Mouse (Mus musculus): ENCODE measurements around the gene Col5a1. TPM values are rescaled to one million over a fixed set of nuclear protein-coding genes. Genes with fewer than 3 reads are reported as not detected.

Col5a1 gene
- polyA plus RNA-seq, 1 experiment from 2014 or later, result 38.8 TPM

DNA sequence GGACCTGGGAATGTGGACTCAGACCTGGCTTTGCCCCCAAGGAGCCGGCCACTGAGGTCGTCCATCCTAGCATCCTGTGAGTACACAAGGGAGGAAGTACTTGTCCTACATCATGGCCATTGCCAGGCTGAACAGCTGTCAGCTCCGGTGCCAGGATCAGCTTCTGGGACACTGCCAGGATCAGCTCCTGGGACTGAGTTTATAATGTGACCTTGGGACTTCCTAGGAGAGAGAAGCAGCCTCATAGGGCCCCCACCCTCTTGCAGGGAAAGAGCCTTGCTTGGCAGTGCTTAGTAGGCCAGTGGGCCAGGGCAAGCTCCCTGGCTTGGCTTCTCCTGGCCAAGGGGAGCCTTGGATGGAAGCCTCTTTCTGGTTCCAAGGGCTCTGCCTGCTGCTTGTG, 67.6 kb downstream of the Col5a1 start:
- H3K36me3 ChIP-seq (ENCODE audit: control insufficient read depth, insufficient read depth, low read length), result 0 out of 2 replicates have a peak, but pooled peaks cover 5% of the 10 kb centered on the region
- H3K27ac ChIP-seq (ENCODE audit: low read depth, low read length), result no peak overlapping the region
- H3K9me3 ChIP-seq (replicated peaks; ENCODE audit: control insufficient read depth, low read length), result no peaks in the 10 kb centered on the region
- 62% methylated on average over 3 of the region's 3 CpGs for WGBS (ENCODE audit: insufficient replicate concordance)
- H3K4me3 ChIP-seq (ENCODE audit: low read depth, low read length), result no peak overlapping the region
- ATAC-seq (replicated peaks; ENCODE audit: insufficient number of reproducible peaks, low FRiP score, low TSS enrichment), result no peak
- no peak overlapping the region for H3K4me2 ChIP-seq
- peaks cover 22% of the 10 kb centered on the region; the same call in 1 of the 2 replicates for H3K4me1 ChIP-seq (ENCODE audit: control insufficient read depth, insufficient read depth, low read length)
- no peak overlapping the region for H3K9ac ChIP-seq (ENCODE audit: low read depth, low read length)
- no peaks in the 10 kb centered on the region for H3K27me3 ChIP-seq (ENCODE audit: control insufficient read depth, insufficient read depth, low read length)

DNA sequence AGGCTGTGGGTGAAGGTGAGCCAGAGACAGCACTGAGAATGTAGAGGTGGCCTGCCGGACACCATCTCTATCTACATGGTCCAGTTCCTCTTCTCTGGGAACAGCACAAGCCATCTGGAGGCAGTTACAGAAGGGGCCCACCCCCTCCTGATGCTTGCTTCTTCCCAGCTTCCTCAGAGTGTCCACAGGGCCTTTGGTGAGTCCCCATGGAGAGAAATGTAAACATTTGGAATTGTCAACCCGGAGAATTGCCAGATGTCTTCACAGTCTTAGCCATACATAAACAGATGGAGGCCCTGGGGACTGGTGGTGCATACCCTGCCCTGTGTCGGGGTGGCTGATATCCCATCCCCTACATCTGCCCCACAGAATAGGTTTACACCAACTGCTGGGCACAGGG, 68.7 kb downstream of the Col5a1 start:
- WGBS (ENCODE audit: insufficient replicate concordance), result 29% methylated on average over 3 of the region's 3 CpGs
- Histone ChIP-seq H3K36me3 (ENCODE audit: control insufficient read depth, insufficient read depth, low read length) (0 out of 2 replicates have a peak, but pooled peaks cover 5% of the 10 kb centered on the region), H3K27me3 (ENCODE audit: control insufficient read depth, insufficient read depth, low read length) (no peaks in the 10 kb centered on the region), H3K9me3 (replicated peaks; ENCODE audit: control insufficient read depth, low read length) (no peaks in the 10 kb centered on the region), H3K4me3 (ENCODE audit: low read depth, low read length) (no peak overlapping the region), H3K27ac (ENCODE audit: low read depth, low read length) (no peak overlapping the region), H3K9ac (ENCODE audit: low read depth, low read length) (no peak overlapping the region), H3K4me2 (no peak overlapping the region), H3K4me1 (ENCODE audit: control insufficient read depth, insufficient read depth, low read length) (peaks cover 22% of the 10 kb centered on the region; the same call in 1 of the 2 replicates)
- no peak for ATAC-seq (replicated peaks; ENCODE audit: insufficient number of reproducible peaks, low FRiP score, low TSS enrichment)

DNA sequence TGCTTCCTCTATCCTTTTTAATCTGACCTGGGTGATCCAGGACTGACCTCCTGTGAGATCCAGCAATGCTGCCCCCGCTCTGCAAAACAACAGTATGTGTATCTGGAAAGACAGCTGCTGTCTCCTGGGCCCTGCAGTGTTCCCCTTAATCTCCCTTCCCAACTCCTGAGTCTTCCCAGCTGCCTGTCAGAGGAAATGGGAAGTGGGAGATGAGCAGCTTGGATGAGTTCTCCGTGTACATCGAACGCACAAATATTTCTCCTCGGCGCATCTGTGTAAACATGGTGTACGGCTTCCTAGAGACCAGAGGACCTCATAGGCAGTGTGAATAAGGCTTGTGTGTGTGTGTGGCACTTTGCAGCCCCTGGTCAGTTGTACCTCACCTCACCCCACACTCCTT, 70.5 kb downstream of the Col5a1 start:
- Histone ChIP-seq H3K4me1 (ENCODE audit: control insufficient read depth, insufficient read depth, low read length) (peaks cover 22% of the 10 kb centered on the region; the same call in 1 of the 2 replicates), H3K27me3 (ENCODE audit: control insufficient read depth, insufficient read depth, low read length) (no peaks in the 10 kb centered on the region), H3K36me3 (ENCODE audit: control insufficient read depth, insufficient read depth, low read length) (no peaks in the 10 kb centered on the region), H3K9me3 (replicated peaks; ENCODE audit: control insufficient read depth, low read length) (no peaks in the 10 kb centered on the region), H3K9ac (ENCODE audit: low read depth, low read length) (no peak overlapping the region), H3K4me2 (no peak overlapping the region), H3K27ac (ENCODE audit: low read depth, low read length) (peak overlapping the region; percentile 47), H3K4me3 (ENCODE audit: low read depth, low read length) (no peak overlapping the region)
- WGBS (ENCODE audit: insufficient replicate concordance), result 60% methylated on average over 7 of the region's 7 CpGs
- no peak for ATAC-seq (replicated peaks; ENCODE audit: insufficient number of reproducible peaks, low FRiP score, low TSS enrichment)

DNA sequence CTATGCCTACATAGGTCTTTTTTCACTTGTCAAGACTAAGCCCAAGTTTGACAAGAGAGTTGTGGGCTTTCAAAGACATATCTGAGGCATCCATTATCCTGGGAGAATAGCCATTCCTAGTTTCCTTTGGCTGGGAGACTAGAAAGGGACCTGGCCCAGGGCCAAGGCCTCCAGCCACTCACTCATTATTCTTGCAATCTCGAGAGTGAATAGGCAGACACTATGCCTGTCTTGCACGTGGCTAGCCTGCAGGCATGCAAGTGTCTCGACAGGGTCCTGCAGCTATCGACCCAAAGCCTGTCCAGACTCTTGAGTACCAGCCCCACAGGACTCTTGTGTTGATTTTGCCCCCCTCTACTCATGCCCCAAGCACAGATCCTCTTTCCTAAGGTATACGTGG, 71.0 kb downstream of the Col5a1 start:
- WGBS (ENCODE audit: insufficient replicate concordance), result 25% methylated on average over 5 of the region's 5 CpGs
- Histone ChIP-seq H3K9me3 (replicated peaks; ENCODE audit: control insufficient read depth, low read length) (no peaks in the 10 kb centered on the region), H3K4me3 (ENCODE audit: low read depth, low read length) (no peak overlapping the region), H3K9ac (ENCODE audit: low read depth, low read length) (no peak overlapping the region), H3K27me3 (ENCODE audit: control insufficient read depth, insufficient read depth, low read length) (no peaks in the 10 kb centered on the region), H3K27ac (ENCODE audit: low read depth, low read length) (peak overlapping the region; percentile 47), H3K4me1 (ENCODE audit: control insufficient read depth, insufficient read depth, low read length) (peaks cover 22% of the 10 kb centered on the region; the same call in 1 of the 2 replicates), H3K4me2 (no peak overlapping the region), H3K36me3 (ENCODE audit: control insufficient read depth, insufficient read depth, low read length) (peaks cover 2% of the 10 kb centered on the region; the same call in 1 of the 2 replicates)
- no peak for ATAC-seq (replicated peaks; ENCODE audit: insufficient number of reproducible peaks, low FRiP score, low TSS enrichment)

DNA sequence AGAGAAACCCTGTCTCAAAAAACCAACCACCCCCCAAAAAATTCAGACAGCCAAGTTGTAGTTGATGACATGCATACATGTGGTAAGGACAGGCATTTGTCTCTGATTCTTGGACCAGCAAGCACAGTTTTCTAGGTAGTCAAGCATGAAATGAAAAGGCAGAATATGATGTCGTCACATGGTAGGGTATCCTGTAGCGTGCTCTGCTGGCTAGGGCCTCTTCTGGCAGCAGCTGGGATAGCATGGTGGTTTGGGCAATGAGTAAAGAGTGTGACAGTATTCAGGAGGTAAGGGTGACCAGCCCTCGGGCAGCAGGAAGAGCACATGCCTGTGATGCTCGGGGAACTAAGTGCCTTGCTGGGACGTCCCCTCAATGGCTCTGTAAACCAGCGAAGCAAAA, 73.0 kb downstream of the Col5a1 start:
- Histone ChIP-seq H3K9me3 (replicated peaks; ENCODE audit: control insufficient read depth, low read length) (no peaks in the 10 kb centered on the region), H3K27me3 (ENCODE audit: control insufficient read depth, insufficient read depth, low read length) (no peaks in the 10 kb centered on the region), H3K4me3 (ENCODE audit: low read depth, low read length) (no peak overlapping the region), H3K27ac (ENCODE audit: low read depth, low read length) (no peak overlapping the region), H3K4me2 (no peak overlapping the region), H3K36me3 (ENCODE audit: control insufficient read depth, insufficient read depth, low read length) (peaks cover 3% of the 10 kb centered on the region; the same call in 1 of the 2 replicates), H3K9ac (ENCODE audit: low read depth, low read length) (no peak overlapping the region), H3K4me1 (ENCODE audit: control insufficient read depth, insufficient read depth, low read length) (peaks cover 22% of the 10 kb centered on the region; the same call in 1 of the 2 replicates)
- ATAC-seq (replicated peaks; ENCODE audit: insufficient number of reproducible peaks, low FRiP score, low TSS enrichment), result no peak
- WGBS (ENCODE audit: insufficient replicate concordance), result 79% methylated on average over 6 of the region's 6 CpGs

DNA sequence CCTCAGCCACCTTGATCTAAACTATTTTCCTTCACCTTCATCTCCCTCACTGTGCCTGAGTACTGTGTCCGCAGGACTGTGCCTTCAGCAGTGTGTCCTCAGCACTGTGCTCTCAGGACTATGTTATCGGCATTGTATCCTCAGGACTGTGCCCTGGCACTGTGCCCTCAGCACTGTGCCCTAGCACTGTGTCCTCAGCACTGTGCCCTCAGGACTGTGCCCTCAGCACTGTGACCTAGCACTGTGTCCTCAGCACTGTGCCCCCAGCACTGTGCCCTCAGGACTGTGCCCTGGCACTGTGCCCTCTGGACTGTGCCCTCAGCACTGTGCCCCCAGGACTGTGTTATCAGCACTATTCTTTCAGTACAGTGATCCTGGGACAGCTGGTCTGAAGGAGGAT, 75.0 kb downstream of the Col5a1 start:
- 82% methylated on average over 2 of the region's 2 CpGs for WGBS (ENCODE audit: insufficient replicate concordance)
- Histone ChIP-seq H3K27ac (ENCODE audit: low read depth, low read length) (no peak overlapping the region), H3K36me3 (ENCODE audit: control insufficient read depth, insufficient read depth, low read length) (peaks cover 3% of the 10 kb centered on the region), H3K27me3 (ENCODE audit: control insufficient read depth, insufficient read depth, low read length) (no peaks in the 10 kb centered on the region), H3K9ac (ENCODE audit: low read depth, low read length) (no peak overlapping the region), H3K4me3 (ENCODE audit: low read depth, low read length) (no peak overlapping the region), H3K9me3 (replicated peaks; ENCODE audit: control insufficient read depth, low read length) (no peaks in the 10 kb centered on the region), H3K4me2 (no peak overlapping the region), H3K4me1 (ENCODE audit: control insufficient read depth, insufficient read depth, low read length) (peaks cover 16% of the 10 kb centered on the region; the same call in 1 of the 2 replicates)
- ATAC-seq (replicated peaks; ENCODE audit: insufficient number of reproducible peaks, low FRiP score, low TSS enrichment), result no peak

DNA sequence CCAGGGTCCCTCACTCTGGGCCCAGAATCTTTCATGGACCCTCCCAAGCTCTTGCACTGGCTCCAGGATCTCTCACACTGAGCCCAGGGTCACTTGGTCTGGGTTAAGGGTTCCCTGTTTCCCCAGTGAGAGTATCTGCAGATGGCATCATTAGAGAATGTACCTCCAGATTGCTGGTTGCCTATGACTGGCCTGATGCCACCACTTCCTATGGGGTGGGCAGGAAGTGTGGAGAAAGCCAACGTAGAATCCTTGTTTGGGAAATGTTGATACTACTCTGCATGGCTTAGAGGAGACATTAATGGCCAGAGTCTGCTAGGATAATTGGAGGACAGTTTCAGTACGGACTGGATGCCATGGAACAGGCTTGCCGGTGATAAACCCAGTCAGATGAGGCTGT, 76.2 kb downstream of the Col5a1 start:
- 0 out of 2 replicates have a peak, but pooled peaks cover 6% of the 10 kb centered on the region for H3K4me1 ChIP-seq (ENCODE audit: control insufficient read depth, insufficient read depth, low read length)
- peaks cover 10% of the 10 kb centered on the region for H3K36me3 ChIP-seq (ENCODE audit: control insufficient read depth, insufficient read depth, low read length)
- WGBS (ENCODE audit: insufficient replicate concordance), result 75% methylated on average over 3 of the region's 3 CpGs

DNA sequence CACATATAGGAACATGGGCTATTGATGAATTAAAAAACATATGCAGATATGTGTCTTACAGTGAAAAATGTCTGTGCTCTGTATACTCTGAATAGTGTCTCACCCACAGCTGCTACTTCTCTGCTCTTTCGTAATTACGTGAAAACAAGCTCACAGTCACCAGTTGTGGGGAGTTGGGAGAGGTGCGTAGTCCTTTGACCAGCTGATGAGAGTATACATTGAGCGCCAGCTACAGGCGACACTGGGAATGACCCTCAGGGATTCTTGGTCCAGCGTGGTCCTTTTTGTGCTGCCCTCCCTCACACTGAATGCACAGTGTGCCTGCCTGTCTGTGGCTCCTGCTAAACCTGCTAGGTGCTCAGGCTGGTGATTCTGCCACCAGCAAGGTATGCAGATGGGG, 82.9 kb downstream of the Col5a1 start:
- H3K9ac ChIP-seq (ENCODE audit: low read depth, low read length), result no peak overlapping the region
- H3K4me2 ChIP-seq, result no peak overlapping the region
- peaks cover 10% of the 10 kb centered on the region for H3K36me3 ChIP-seq (ENCODE audit: control insufficient read depth, insufficient read depth, low read length)
- no peaks in the 10 kb centered on the region for H3K4me1 ChIP-seq (ENCODE audit: control insufficient read depth, insufficient read depth, low read length)
- no peak overlapping the region for H3K4me3 ChIP-seq (ENCODE audit: low read depth, low read length)
- H3K27me3 ChIP-seq (ENCODE audit: control insufficient read depth, insufficient read depth, low read length), result no peaks in the 10 kb centered on the region
- no peaks in the 10 kb centered on the region for H3K9me3 ChIP-seq (replicated peaks; ENCODE audit: control insufficient read depth, low read length)
- ATAC-seq (replicated peaks; ENCODE audit: insufficient number of reproducible peaks, low FRiP score, low TSS enrichment), result no peak
- no peak overlapping the region for H3K27ac ChIP-seq (ENCODE audit: low read depth, low read length)
- 25% methylated on average over 6 of the region's 6 CpGs for WGBS (ENCODE audit: insufficient replicate concordance)

More for the DNA sequence above, 76.2 kb downstream of the Col5a1 start:
- Histone ChIP-seq H3K9me3 (replicated peaks; ENCODE audit: control insufficient read depth, low read length) (no peaks in the 10 kb centered on the region), H3K27me3 (ENCODE audit: control insufficient read depth, insufficient read depth, low read length) (no peaks in the 10 kb centered on the region), H3K4me3 (ENCODE audit: low read depth, low read length) (no peak overlapping the region), H3K27ac (ENCODE audit: low read depth, low read length) (no peak overlapping the region), H3K9ac (ENCODE audit: low read depth, low read length) (no peak overlapping the region), H3K4me2 (no peak overlapping the region)
- no peak for ATAC-seq (replicated peaks; ENCODE audit: insufficient number of reproducible peaks, low FRiP score, low TSS enrichment)

DNA sequence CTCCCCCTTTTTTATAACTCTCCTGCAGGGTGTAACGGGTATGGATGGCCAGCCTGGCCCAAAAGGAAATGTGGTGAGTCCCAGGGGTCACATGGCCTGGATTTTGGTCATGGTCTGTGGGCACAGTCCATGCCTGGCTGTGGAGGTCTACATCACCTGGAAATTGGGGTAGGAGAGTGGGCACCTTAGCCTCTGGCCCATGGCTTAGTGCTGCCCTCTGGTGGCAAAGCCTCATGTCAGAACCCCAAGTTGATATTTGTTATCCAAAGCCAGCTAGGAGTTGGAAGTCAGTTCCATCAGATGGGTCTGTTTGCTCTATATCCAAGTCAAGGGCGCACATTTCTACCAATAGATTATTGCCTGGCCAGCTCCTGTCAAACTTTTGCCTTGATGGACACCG, 87.6 kb downstream of the Col5a1 start:
- Histone ChIP-seq H3K9me3 (replicated peaks; ENCODE audit: control insufficient read depth, low read length) (no peaks in the 10 kb centered on the region), H3K4me3 (ENCODE audit: low read depth, low read length) (no peak overlapping the region), H3K36me3 (ENCODE audit: control insufficient read depth, insufficient read depth, low read length) (peaks cover 6% of the 10 kb centered on the region; the same call in 1 of the 2 replicates), H3K4me1 (ENCODE audit: control insufficient read depth, insufficient read depth, low read length) (peaks cover 5% of the 10 kb centered on the region), H3K4me2 (no peak overlapping the region), H3K27ac (ENCODE audit: low read depth, low read length) (no peak overlapping the region), H3K9ac (ENCODE audit: low read depth, low read length) (no peak overlapping the region), H3K27me3 (ENCODE audit: control insufficient read depth, insufficient read depth, low read length) (no peaks in the 10 kb centered on the region)
- 64% methylated on average over 3 of the region's 3 CpGs for WGBS (ENCODE audit: insufficient replicate concordance)
- peak; percentile 41; the same call in 1 of the 2 replicates for ATAC-seq (replicated peaks; ENCODE audit: insufficient number of reproducible peaks, low FRiP score, low TSS enrichment)

Data from heart, embryonic 11.5 days (tissue).